Mouse (Mus musculus): ENCODE data around the gene Trim40.

- TF ChIP-seq GATA1 (IDR thresholded peaks at IDR 0.05; ENCODE audit: low read length) (no peak), TAL1 (IDR thresholded peaks at IDR 0.05; ENCODE audit: low read length) (no peak)
Measured at GRCm38 (mm10) chr17:36868836-36869235, 21.1 kb downstream of the Trim40 start.
